Mouse (Mus musculus) limb, embryonic 15.5 days (tissue): ENCODE data around the gene B4galt1. TPM values are rescaled to one million over a fixed set of nuclear protein-coding genes. Genes with fewer than 3 reads are reported as not detected.

Experiments
- ATAC-seq: fragments of 200-750 bp; cut with Nextera tagmentation; 2 replicates; pipeline ENCODE4 v1.8.0; 2017; ENCODE audit warnings: low read depth, moderate TSS enrichment; ENCODE audit not compliant: insufficient number of reproducible peaks, low FRiP score, low TSS enrichment
- H3K27ac ChIP-seq: fragments of 300-500 bp; sonication (generic); 2 replicates; pipeline ENCODE4 v1.5.1; 2015; ENCODE audit warnings: moderate library complexity, mild to moderate bottlenecking, inconsistent platforms
- H3K27me3 ChIP-seq: fragments of 300-500 bp; sonication (generic); 2 replicates; pipeline ENCODE4 v1.6.1; 2015; ENCODE audit warnings: inconsistent platforms
- H3K36me3 ChIP-seq: fragments of 300-500 bp; sonication (generic); 2 replicates; pipeline ENCODE4 v1.6.1; 2015; ENCODE audit warnings: inconsistent platforms
- H3K4me1 ChIP-seq: fragments of 300-500 bp; sonication (generic); 2 replicates; pipeline ENCODE4 v1.6.1; 2015; ENCODE audit warnings: inconsistent platforms
- H3K4me2 ChIP-seq: fragments of 300-500 bp; sonication (generic); 2 replicates; pipeline ENCODE4 v1.6.1; 2015; ENCODE audit warnings: mild to moderate bottlenecking, inconsistent platforms
- H3K4me3 ChIP-seq: fragments of 300-500 bp; sonication (generic); 2 replicates; pipeline ENCODE4 v1.5.1; 2015; ENCODE audit warnings: mild to moderate bottlenecking, inconsistent platforms
- H3K9ac ChIP-seq: fragments of 300-500 bp; sonication (generic); 2 replicates; pipeline ENCODE4 v1.6.1; 2015; ENCODE audit warnings: inconsistent platforms
- H3K9me3 ChIP-seq: fragments of 300-500 bp; sonication (generic); 2 replicates; pipeline ENCODE4 v1.6.1; 2016; ENCODE audit warnings: inconsistent platforms
- WGBS: fragments of 180-500 bp; shearing (Covaris S2); methylation state at CpG from one replicate; pipeline ENCODE4 v1.1.7; 2015; 5-methylcytosine and 5-hydroxymethylcytosine counted together
- polyA plus RNA-seq: library from polyadenylated mRNA; unstranded; fragments of >200 nt; fragmentation: Nextera tagmentation; extraction: Ambion mirVana; gene quantifications from 2 replicates; pipeline ENCODE4 v1.2.1, GENCODE M21; 2015

The B4galt1 gene
- polyA plus RNA-seq, 1 experiment from 2014 or later, result 50.3 TPM

GRCm38 (mm10) chr4:40885166-40885525 is 31.3 kb upstream of the B4galt1 start:
- Histone ChIP-seq H3K9ac (no peak overlapping the region), H3K27ac (0 out of 2 replicates have a peak overlapping the region, but pooled peaks have one; percentile 27), H3K4me2 (no peak overlapping the region), H3K4me1 (peaks cover 10% of the 10 kb centered on the region; the same call in 1 of the 2 replicates), H3K9me3 (no peaks in the 10 kb centered on the region), H3K36me3 (no peaks in the 10 kb centered on the region), H3K4me3 (no peak overlapping the region), H3K27me3 (no peaks in the 10 kb centered on the region)
- whole genome bisulfite sequencing, result 74% methylated on average over 2 of the region's 2 CpGs
- ATAC-seq, result no peak

- H3K27me3 ChIP-seq, result no peaks in the 10 kb centered on the region
- H3K4me1 ChIP-seq, result peaks cover 10% of the 10 kb centered on the region; the same call in 1 of the 2 replicates
- H3K4me3 ChIP-seq, result no peak overlapping the region
- H3K27ac ChIP-seq, result peak overlapping the region; percentile 66; the same call in 1 of the 2 replicates
- no peak overlapping the region for H3K9ac ChIP-seq
- no peaks in the 10 kb centered on the region for H3K9me3 ChIP-seq
- 60% methylated on average over 12 of the region's 12 CpGs for WGBS
- ATAC-seq, result peak; percentile 31; the same call in 1 of the 2 replicates
- H3K36me3 ChIP-seq, result no peaks in the 10 kb centered on the region
- H3K4me2 ChIP-seq, result no peak overlapping the region
Observed at GRCm38 (mm10) chr4:40884282-40885165, 30.7 kb upstream of the B4galt1 start.

- Histone ChIP-seq H3K9me3 (no peaks in the 10 kb centered on the region), H3K4me1 (peaks cover 10% of the 10 kb centered on the region; the same call in 1 of the 2 replicates), H3K27me3 (no peaks in the 10 kb centered on the region), H3K27ac (no peak overlapping the region), H3K4me2 (no peak overlapping the region), H3K9ac (no peak overlapping the region), H3K4me3 (no peak overlapping the region), H3K36me3 (no peaks in the 10 kb centered on the region)
- no peak for ATAC-seq
- 75% methylated on average over 10 of the region's 10 CpGs for WGBS
Observed at GRCm38 (mm10) chr4:40883200-40883599, 29.4 kb upstream of the B4galt1 start.

- Histone ChIP-seq H3K36me3 (no peaks in the 10 kb centered on the region), H3K27ac (peak overlapping the region; percentile 83), H3K9ac (no peak overlapping the region), H3K4me1 (peaks cover 48% of the 10 kb centered on the region), H3K4me3 (0 out of 2 replicates have a peak overlapping the region, but pooled peaks have one; percentile 14), H3K4me2 (peak overlapping the region; percentile 31), H3K27me3 (no peaks in the 10 kb centered on the region), H3K9me3 (no peaks in the 10 kb centered on the region)
- no peak for ATAC-seq
- 71% methylated on average over 5 of the region's 5 CpGs for whole genome bisulfite sequencing
Observed at GRCm38 (mm10) chr4:40877528-40877927, 23.7 kb upstream of the B4galt1 start.

- 21% methylated on average over 12 of the region's 12 CpGs for WGBS
- Histone ChIP-seq H3K27ac (peak overlapping the region; percentile 83), H3K4me2 (peak overlapping the region; percentile 31), H3K4me1 (peaks cover 48% of the 10 kb centered on the region), H3K4me3 (0 out of 2 replicates have a peak overlapping the region, but pooled peaks have one; percentile 14), H3K36me3 (no peaks in the 10 kb centered on the region), H3K27me3 (no peaks in the 10 kb centered on the region), H3K9me3 (no peaks in the 10 kb centered on the region), H3K9ac (no peak overlapping the region)
- ATAC-seq, result peak; percentile 74
Observed at GRCm38 (mm10) chr4:40876814-40877371, 23.1 kb upstream of the B4galt1 start.

- H3K4me1 ChIP-seq, result peaks cover 48% of the 10 kb centered on the region
- ATAC-seq, result no peak
- no peaks in the 10 kb centered on the region for H3K27me3 ChIP-seq
- H3K4me2 ChIP-seq, result no peak overlapping the region
- WGBS, result 82% methylated on average over 20 of the region's 20 CpGs
- H3K4me3 ChIP-seq, result no peak overlapping the region
- no peak overlapping the region for H3K9ac ChIP-seq
- no peaks in the 10 kb centered on the region for H3K36me3 ChIP-seq
- H3K9me3 ChIP-seq, result no peaks in the 10 kb centered on the region
- 0 out of 2 replicates have a peak overlapping the region, but pooled peaks have one; percentile 83 for H3K27ac ChIP-seq
Observed at GRCm38 (mm10) chr4:40875842-40876241, 22.0 kb upstream of the B4galt1 start.

GRCm38 (mm10) chr4:40874794-40875552 is 21.2 kb upstream of the B4galt1 start:
- WGBS, result 76% methylated on average over 5 of the region's 5 CpGs
- H3K27me3 ChIP-seq, result no peaks in the 10 kb centered on the region
- no peak for ATAC-seq

GRCm38 (mm10) chr4:40874151-40874600 is 20.4 kb upstream of the B4galt1 start:
- H3K27ac ChIP-seq, result peak overlapping the region; percentile 80
- no peaks in the 10 kb centered on the region for H3K36me3 ChIP-seq
- peak; percentile 75 for ATAC-seq
- WGBS, result 14% methylated on average over 6 of the region's 6 CpGs
- no peaks in the 10 kb centered on the region for H3K27me3 ChIP-seq
- no peak overlapping the region for H3K4me3 ChIP-seq
- no peak overlapping the region for H3K4me2 ChIP-seq
- peaks cover 48% of the 10 kb centered on the region for H3K4me1 ChIP-seq
- no peaks in the 10 kb centered on the region for H3K9me3 ChIP-seq
- H3K9ac ChIP-seq, result no peak overlapping the region

More at GRCm38 (mm10) chr4:40874794-40875552, 21.2 kb upstream of the B4galt1 start:
- Histone ChIP-seq H3K4me2 (no peak overlapping the region), H3K27ac (peak overlapping the region; percentile 80; the same call in 1 of the 2 replicates), H3K4me1 (peaks cover 48% of the 10 kb centered on the region), H3K9ac (no peak overlapping the region), H3K36me3 (no peaks in the 10 kb centered on the region), H3K4me3 (no peak overlapping the region), H3K9me3 (no peaks in the 10 kb centered on the region)

- Histone ChIP-seq H3K4me2 (no peak overlapping the region), H3K9me3 (no peaks in the 10 kb centered on the region), H3K4me3 (no peak overlapping the region), H3K27me3 (no peaks in the 10 kb centered on the region), H3K27ac (peak overlapping the region; percentile 80), H3K4me1 (peaks cover 56% of the 10 kb centered on the region), H3K9ac (no peak overlapping the region), H3K36me3 (no peaks in the 10 kb centered on the region)
- ATAC-seq, result no peak
- WGBS, result 67% methylated on average over 2 of the region's 2 CpGs
Observed at GRCm38 (mm10) chr4:40873320-40873719, 19.5 kb upstream of the B4galt1 start.

GRCm38 (mm10) chr4:40872129-40872528 is 18.3 kb upstream of the B4galt1 start:
- H3K4me1 ChIP-seq, result peaks cover 50% of the 10 kb centered on the region
- no peak for ATAC-seq
- 88% methylated on average over 3 of the region's 3 CpGs for WGBS

GRCm38 (mm10) chr4:40870206-40870605 is 16.4 kb upstream of the B4galt1 start:
- no peaks in the 10 kb centered on the region for H3K36me3 ChIP-seq
- no peaks in the 10 kb centered on the region for H3K9me3 ChIP-seq
- no peak overlapping the region for H3K4me2 ChIP-seq
- H3K27me3 ChIP-seq, result no peaks in the 10 kb centered on the region
- H3K27ac ChIP-seq, result no peak overlapping the region
- no peak overlapping the region for H3K4me3 ChIP-seq
- peaks cover 33% of the 10 kb centered on the region for H3K4me1 ChIP-seq
- WGBS, result 92% methylated on average over 4 of the region's 4 CpGs
- no peak overlapping the region for H3K9ac ChIP-seq
- no peak for ATAC-seq

More at GRCm38 (mm10) chr4:40872129-40872528, 18.3 kb upstream of the B4galt1 start:
- H3K36me3 ChIP-seq, result no peaks in the 10 kb centered on the region
- no peaks in the 10 kb centered on the region for H3K27me3 ChIP-seq
- H3K9me3 ChIP-seq, result no peaks in the 10 kb centered on the region
- H3K4me2 ChIP-seq, result no peak overlapping the region
- H3K4me3 ChIP-seq, result no peak overlapping the region
- no peak overlapping the region for H3K9ac ChIP-seq
- H3K27ac ChIP-seq, result no peak overlapping the region
